Mouse (Mus musculus) natural killer cell, adult 2 months (primary cell): Measurements from ENCODE around the gene Thra.

ENCODE experiments used
- DNase-seq, 2 experiments: peaks; one replicate each; pipeline ENCODE4 v3.0.0; 2022; ENCODE audit warnings: low spot score in 2 of 2

Thra gene

GRCm38 (mm10) chr11:98745932-98746853 lies 5.8 kb downstream of the Thra start:
- no peak for DNase-seq

GRCm38 (mm10) chr11:98746855-98747693 lies 6.6 kb downstream of the Thra start:
- peak; percentile 52 to 63 for DNase-seq

GRCm38 (mm10) chr11:98747804-98748505 lies 7.5 kb downstream of the Thra start:
- DNase-seq = no peak

- peak; percentile 53 to 59 for DNase-seq
Measured at GRCm38 (mm10) chr11:98748506-98749416, 8.3 kb downstream of the Thra start.

- DNase-seq = no peak
Measured at GRCm38 (mm10) chr11:98749716-98750115, 9.3 kb downstream of the Thra start.

GRCm38 (mm10) chr11:98750351-98751201 lies 10.1 kb downstream of the Thra start:
- no peak for DNase-seq

GRCm38 (mm10) chr11:98751221-98751782 lies 10.9 kb downstream of the Thra start:
- DNase-seq = no peak

GRCm38 (mm10) chr11:98752562-98753140 lies 12.2 kb downstream of the Thra start:
- no peak for DNase-seq

GRCm38 (mm10) chr11:98753264-98753663 lies 12.8 kb downstream of the Thra start:
- no peak for DNase-seq

GRCm38 (mm10) chr11:98754151-98754620 lies 13.7 kb downstream of the Thra start:
- no peak for DNase-seq

GRCm38 (mm10) chr11:98754621-98755181 lies 14.3 kb downstream of the Thra start:
- DNase-seq = peak; percentile 62 to 76

- DNase-seq = no peak
Measured at GRCm38 (mm10) chr11:98755726-98756380, 15.4 kb downstream of the Thra start.

GRCm38 (mm10) chr11:98756711-98757110 lies 16.3 kb downstream of the Thra start:
- no peak for DNase-seq

- DNase-seq = no peak
Measured at GRCm38 (mm10) chr11:98761939-98762338, 21.5 kb downstream of the Thra start.

- DNase-seq = no peak
Measured at GRCm38 (mm10) chr11:98762756-98763501, 22.5 kb downstream of the Thra start.

GRCm38 (mm10) chr11:98763502-98763861 lies 23.0 kb downstream of the Thra start:
- no peak for DNase-seq

GRCm38 (mm10) chr11:98764091-98764490 lies 23.7 kb downstream of the Thra start:
- no peak for DNase-seq

- no peak for DNase-seq
Measured at GRCm38 (mm10) chr11:98764746-98765145, 24.3 kb downstream of the Thra start.
